Mouse (Mus musculus) brown adipose tissue, adult 24 weeks (tissue): ENCODE results near the gene Lmbrd1. TPM values are rescaled to one million over a fixed set of nuclear protein-coding genes. Genes with fewer than 3 reads are reported as not detected.
"Not testable (repeated sequence)": the region's sequence is repeated elsewhere in the genome, so short reads cannot be mapped to it uniquely, and the experiment has no call there.

Source experiments
- H3K27ac ChIP-seq: fragments of 200-500 bp; replicated peaks from 2 replicates; pipeline ENCODE4 v1.5.1; 2012; ENCODE audit warnings: low read depth, mild to moderate bottlenecking, low read length
- H3K4me1 ChIP-seq: fragments of 200-500 bp; 2 replicates; pipeline ENCODE4 v1.6.1; 2012; ENCODE audit warnings: low read length, mixed read lengths; ENCODE audit not compliant: control insufficient read depth, insufficient read depth, insufficient read length
- H3K4me3 ChIP-seq: fragments of 200-500 bp; 2 replicates; pipeline ENCODE4 v1.5.1; 2012; ENCODE audit warnings: low read depth, mild to moderate bottlenecking, low read length, moderate library complexity; ENCODE audit not compliant: insufficient read depth
- polyA plus RNA-seq: library from polyadenylated mRNA; stranded (reverse); fragments of >200 nt; gene quantifications from 2 replicates; pipeline ENCODE4 v1.2.4, GENCODE M21; 2012; ENCODE audit not compliant: missing spikeins, insufficient read depth, insufficient read length

The Lmbrd1 gene
- 43.1 and 58.2 TPM in 2 replicates for polyA plus RNA-seq

GRCm38 (mm10) chr1:24678205-24678917 is at the start of gene Lmbrd1:
Lmbrd1 (plus strand) TSS chr1:24678630.
- Histone ChIP-seq H3K4me1 (peaks cover 6% of the 10 kb centered on the region; the same call in 1 of the 2 replicates), H3K27ac (peak within 1 kb of the TSS; percentile 88), H3K4me3 (peak within 1 kb of the TSS; percentile 91)

GRCm38 (mm10) chr1:24633553-24634132 is 44.8 kb upstream of the Lmbrd1 start:
- Histone ChIP-seq H3K4me1 (no peaks in the 10 kb centered on the region), H3K4me3 (no peak overlapping the region), H3K27ac (no peak overlapping the region)

GRCm38 (mm10) chr1:24650100-24650499 is 28.3 kb upstream of the Lmbrd1 start:
- Histone ChIP-seq H3K27ac (no peak overlapping the region), H3K4me3 (no peak overlapping the region), H3K4me1 (no peaks in the 10 kb centered on the region)

- Histone ChIP-seq H3K4me1 (no peaks in the 10 kb centered on the region), H3K4me3 (no peak overlapping the region), H3K27ac (no peak overlapping the region)
Measured at GRCm38 (mm10) chr1:24659914-24660313, 18.5 kb upstream of the Lmbrd1 start.

- H3K27ac ChIP-seq, H3K4me3 ChIP-seq, H3K4me1 ChIP-seq: not testable (repeated sequence)
Measured at GRCm38 (mm10) chr1:24660662-24661061, 17.8 kb upstream of the Lmbrd1 start.

- no peak overlapping the region for H3K27ac ChIP-seq
- H3K4me1 ChIP-seq = no peaks in the 10 kb centered on the region
- H3K4me3 ChIP-seq = no peak overlapping the region
Measured at GRCm38 (mm10) chr1:24661551-24661950, 16.9 kb upstream of the Lmbrd1 start.

- Histone ChIP-seq H3K4me1 (no peaks in the 10 kb centered on the region), H3K27ac (no peak overlapping the region), H3K4me3 (no peak overlapping the region)
Measured at GRCm38 (mm10) chr1:24664158-24664557, 14.3 kb upstream of the Lmbrd1 start.

- Histone ChIP-seq H3K4me3 (no peak overlapping the region), H3K27ac (no peak overlapping the region), H3K4me1 (peaks cover 3% of the 10 kb centered on the region; the same call in 1 of the 2 replicates)
Measured at GRCm38 (mm10) chr1:24673231-24673630, 5.2 kb upstream of the Lmbrd1 start.

- peak overlapping the region; percentile 91 for H3K4me3 ChIP-seq
- H3K4me1 ChIP-seq = peaks cover 6% of the 10 kb centered on the region; the same call in 1 of the 2 replicates
- H3K27ac ChIP-seq = peak overlapping the region; percentile 88
Measured at GRCm38 (mm10) chr1:24677706-24678105, 724 bp upstream of the Lmbrd1 start.

- peak overlapping the region; percentile 88 for H3K27ac ChIP-seq
- H3K4me3 ChIP-seq = peak overlapping the region; percentile 91
- H3K4me1 ChIP-seq = peaks cover 6% of the 10 kb centered on the region; the same call in 1 of the 2 replicates
Measured at GRCm38 (mm10) chr1:24679071-24679470, 641 bp downstream of the Lmbrd1 start.

- no peak overlapping the region for H3K27ac ChIP-seq
- peaks cover 6% of the 10 kb centered on the region; the same call in 1 of the 2 replicates for H3K4me1 ChIP-seq
- no peak overlapping the region for H3K4me3 ChIP-seq
Measured at GRCm38 (mm10) chr1:24680991-24681390, 2.6 kb downstream of the Lmbrd1 start.

- no peak overlapping the region for H3K27ac ChIP-seq
- H3K4me3 ChIP-seq = no peak overlapping the region
- H3K4me1 ChIP-seq = peaks cover 6% of the 10 kb centered on the region; the same call in 1 of the 2 replicates
Measured at GRCm38 (mm10) chr1:24681946-24682345, 3.5 kb downstream of the Lmbrd1 start.

GRCm38 (mm10) chr1:24683947-24684346 is 5.5 kb downstream of the Lmbrd1 start:
- no peak overlapping the region for H3K27ac ChIP-seq
- no peak overlapping the region for H3K4me3 ChIP-seq
- H3K4me1 ChIP-seq = peaks cover 3% of the 10 kb centered on the region; the same call in 1 of the 2 replicates

GRCm38 (mm10) chr1:24685606-24686005 is 7.2 kb downstream of the Lmbrd1 start:
- H3K4me3 ChIP-seq = no peak overlapping the region
- H3K27ac ChIP-seq = no peak overlapping the region

GRCm38 (mm10) chr1:24686235-24687021 is 8.0 kb downstream of the Lmbrd1 start:
- H3K4me3 ChIP-seq = no peak overlapping the region
- no peak overlapping the region for H3K27ac ChIP-seq
- no peaks in the 10 kb centered on the region for H3K4me1 ChIP-seq

More at GRCm38 (mm10) chr1:24685606-24686005, 7.2 kb downstream of the Lmbrd1 start:
- H3K4me1 ChIP-seq = no peaks in the 10 kb centered on the region
